Mouse (Mus musculus): ENCODE results near the gene Olfr866.

The Olfr866 gene

DNA sequence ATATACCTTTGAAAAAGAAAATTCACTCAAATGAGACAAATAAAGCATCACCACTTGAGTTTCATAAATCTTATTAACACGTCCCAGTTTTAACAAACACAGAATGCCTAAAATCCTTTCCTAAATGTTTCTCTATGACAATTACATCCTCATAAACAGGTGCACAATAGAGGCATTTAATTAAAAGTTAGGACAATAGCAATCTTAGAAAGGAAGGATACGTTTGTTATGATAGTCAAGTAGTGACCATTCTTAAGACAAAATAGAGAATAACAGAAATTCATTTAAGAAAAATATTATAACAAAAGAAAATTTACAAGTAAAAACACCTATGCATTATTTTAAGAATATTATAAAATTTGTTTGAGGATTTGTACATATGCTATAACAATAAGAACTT lies at the start of gene Olfr866:
TSS of gene Olfr866 (minus strand) at position 101 of the 400 bp plus-strand sequence.
- no peak for DNase-seq (ENCODE audit: low spot score in 2 of 2)

DNA sequence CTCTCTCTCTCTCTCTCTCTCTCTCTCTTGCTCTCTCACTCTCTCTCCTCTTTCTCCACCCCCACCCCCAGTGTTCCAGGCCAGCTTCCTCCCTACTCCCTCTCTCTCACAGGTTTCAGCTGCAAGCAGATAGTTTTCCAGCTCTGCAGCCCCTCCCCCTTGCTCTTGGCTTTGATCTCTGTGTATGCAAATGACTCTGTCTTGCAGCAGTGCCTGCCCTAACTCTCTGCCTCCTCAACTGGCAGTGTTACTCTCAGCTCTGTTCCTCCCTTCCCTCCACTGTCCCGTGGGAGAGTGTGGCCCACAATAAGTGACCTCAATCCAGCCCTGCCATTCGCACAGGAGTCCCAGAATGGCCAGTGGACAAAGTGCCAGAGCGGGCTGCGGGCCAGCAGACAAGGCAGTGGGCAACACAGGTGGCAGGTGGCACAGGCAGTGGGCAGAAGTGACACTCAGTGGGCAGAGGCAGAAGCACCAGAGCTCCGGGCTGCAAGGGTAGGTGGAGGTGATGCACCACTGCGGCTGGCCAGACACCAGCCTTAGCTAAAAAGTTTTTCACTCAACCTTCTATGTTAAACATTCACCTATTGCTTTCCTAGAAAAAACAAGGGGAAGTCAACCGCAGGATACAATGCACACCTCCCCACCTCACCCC lies 45.8 kb upstream of the Olfr866 start:
- DNase-seq (ENCODE audit: low spot score in 2 of 2), result no peak

DNA sequence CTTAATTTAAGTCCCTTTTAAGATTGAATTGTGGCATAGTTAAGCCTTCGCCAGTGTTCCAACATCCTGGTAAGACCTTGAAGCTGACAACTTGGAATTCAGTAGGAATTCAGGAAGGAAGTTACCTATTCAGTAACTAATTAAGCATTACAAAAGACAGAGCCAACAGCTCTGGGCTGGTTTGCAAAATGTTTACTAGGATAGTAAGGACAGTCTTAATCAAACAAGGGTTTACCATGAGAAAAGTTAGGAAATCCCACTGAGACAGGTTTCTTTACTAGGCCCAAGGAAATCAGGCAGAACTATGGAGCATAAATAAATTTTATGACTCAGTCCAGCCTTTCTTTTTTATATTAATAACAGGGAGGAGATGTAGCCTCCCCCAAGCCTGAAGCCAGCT lies 43.5 kb upstream of the Olfr866 start:
- DNase-seq (ENCODE audit: low spot score in 2 of 2), result no peak

DNA sequence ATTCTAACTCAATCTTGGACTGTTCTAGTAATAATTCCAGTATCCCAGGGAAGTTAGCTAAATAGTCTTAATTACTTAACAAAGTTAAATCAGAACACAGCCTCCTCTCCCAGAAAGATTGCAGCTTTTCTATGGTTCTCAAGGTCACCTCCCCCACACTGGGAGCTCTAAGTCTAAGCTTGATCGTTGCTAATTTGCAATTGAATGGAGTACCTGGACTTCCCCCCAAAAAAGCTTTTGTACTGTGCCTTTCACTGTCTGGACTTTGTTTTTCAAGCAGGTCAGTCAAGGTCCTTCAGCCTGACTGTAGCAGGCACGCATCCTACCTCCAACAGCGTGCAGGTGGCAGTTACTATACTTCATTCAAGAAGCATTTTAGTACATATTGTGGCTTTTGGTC lies 42.4 kb upstream of the Olfr866 start:
- DNase-seq (ENCODE audit: low spot score in 2 of 2), result no peak

DNA sequence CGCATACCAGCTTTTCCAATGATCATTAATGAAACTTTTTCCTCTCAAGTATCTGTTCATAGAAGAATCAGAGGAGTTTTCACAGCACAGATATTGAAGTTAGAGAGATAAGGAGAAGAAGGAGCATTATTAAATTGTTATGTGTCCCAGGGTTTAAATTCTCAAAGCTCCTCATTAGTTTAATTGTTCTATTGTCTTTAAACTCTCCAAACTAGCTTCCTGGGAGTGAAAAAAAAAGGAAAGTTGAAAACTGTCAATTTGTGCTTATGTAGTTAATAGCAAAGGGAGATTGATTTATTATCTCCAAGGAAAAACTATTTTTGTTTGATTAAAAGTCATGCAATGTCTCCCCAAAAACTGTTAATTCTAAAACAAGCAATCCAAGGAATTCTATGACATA lies 29.6 kb upstream of the Olfr866 start, which contains the start of gene Olfr867:
TSS of gene Olfr867 (minus strand) at position 101 of the 400 bp plus-strand sequence.
- DNase-seq (ENCODE audit: low spot score in 2 of 2), result no peak

DNA sequence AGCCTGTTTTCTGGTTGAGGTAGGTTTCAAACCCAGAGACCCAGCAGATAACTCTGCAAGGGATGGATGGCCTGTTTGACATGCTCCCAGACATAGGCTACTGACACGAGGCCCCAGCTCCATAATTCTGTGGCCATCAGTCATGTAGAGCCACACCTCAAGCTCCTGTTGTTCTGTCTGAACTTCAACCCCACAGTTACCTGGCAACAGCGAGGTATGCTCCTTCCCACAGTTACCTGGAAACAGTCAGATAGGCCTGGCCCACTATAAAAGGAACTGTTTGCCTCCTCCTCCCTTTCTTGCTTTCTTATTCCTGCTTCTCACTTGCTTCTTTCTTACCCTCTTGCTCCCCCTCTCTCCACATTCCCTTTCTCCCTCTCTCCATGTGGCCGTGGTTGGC lies 20.1 kb upstream of the Olfr866 start:
- DNase-seq (ENCODE audit: low spot score in 2 of 2), result no peak

Data from frontal cortex, postnatal 10 days (tissue).